In the genomic region with DNA sequence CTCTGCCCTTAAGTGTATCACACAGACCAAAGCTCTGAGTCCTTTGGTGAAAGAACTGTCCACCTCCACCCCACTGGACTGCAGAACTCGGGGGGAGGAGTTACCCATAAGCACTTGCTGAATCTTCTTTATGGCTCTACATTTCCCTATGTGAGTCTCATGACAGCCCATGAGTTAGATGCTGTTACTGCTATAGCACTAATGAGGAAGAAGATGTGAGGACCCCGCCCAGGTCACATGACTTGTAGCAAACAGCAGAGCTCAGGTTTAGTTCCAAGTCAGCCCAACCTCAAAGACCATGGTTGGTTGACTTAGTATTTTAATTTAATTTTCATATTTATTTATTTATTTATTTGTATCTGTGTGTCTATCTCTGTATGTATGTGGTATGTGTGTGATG, we compare ENCODE assay signal across 14 mouse cellular contexts. TPM values are rescaled to one million over a fixed set of nuclear protein-coding genes. Genes with fewer than 3 reads are reported as not detected.
"Had no signal": no experiment of that assay in that cellular context is flagged by ENCODE, and none has a peak within 500 bp of the region (broad histone marks: within the 10 kb centered on the region; RNA-seq: fewer than 3 reads in every experiment).

No protein-coding gene starts in this region.

- H3K9me3 ChIP-seq: limb, embryonic 15.5 days; megakaryocyte, embryonic 14.5 days; midbrain, embryonic 15.5 days had no signal

- H3K4me2 ChIP-seq: limb, embryonic 15.5 days; lung, embryonic 14.5 days; midbrain, embryonic 11.5 days; midbrain, embryonic 15.5 days had no signal

- H3K27me3 ChIP-seq: midbrain, embryonic 15.5 days had no signal

- ATAC-seq: midbrain, embryonic 15.5 days had no signal

- H3K27ac ChIP-seq: limb, embryonic 15.5 days; macrophage; midbrain, embryonic 15.5 days; stomach, postnatal 0 days had no signal

- H3K9ac ChIP-seq: limb, embryonic 15.5 days; lung, embryonic 14.5 days; midbrain, embryonic 15.5 days had no signal

- H3K36me3 ChIP-seq: limb, embryonic 15.5 days; midbrain, embryonic 15.5 days had no signal

- H3K4me3 ChIP-seq: limb, embryonic 15.5 days; megakaryocyte, embryonic 14.5 days; midbrain, embryonic 15.5 days had no signal

- DNase-seq: kidney, adult 8-10 months; layer of hippocampus, postnatal 36 days; lung, embryonic 14.5 days; lung, postnatal 10 days; right cerebral cortex, postnatal 14 days; thymus, adult 18-20 months; thymus, postnatal 14 days had no signal

RNA-seq across cellular contexts. Expression of gene Slc30a10, which starts 4.9 kb away (rescaled TPM):
- polyA plus RNA-seq: macrophage; urinary bladder, adult 2 months had no signal
